Mouse (Mus musculus) testis, postnatal 14 days (tissue): Measurements from ENCODE around the gene Olfr1496.
"Not testable (repeated sequence)": the region's sequence is repeated elsewhere in the genome, so short reads cannot be mapped to it uniquely, and the experiment has no call there.

Experiments used
- DNase-seq: peaks from one replicate; pipeline ENCODE4 v3.0.0; 2021; ENCODE audit warnings: low spot score

The Olfr1496 gene

GRCm38 (mm10) chr19:13777578-13777977, at the start of gene Olfr1496:
Gene Olfr1496, plus strand, starts transcription at chr19:13777878.
- no peak for DNase-seq

GRCm38 (mm10) chr19:13739428-13739827, 38.2 kb upstream of the Olfr1496 start, which contains the start of gene Olfr1494:
Gene Olfr1494, plus strand, starts transcription at chr19:13739728.
- DNase-seq: no peak

- DNase-seq: no peak
Measured at GRCm38 (mm10) chr19:13749366-13749765, 28.3 kb upstream of the Olfr1496 start.

GRCm38 (mm10) chr19:13764306-13764705, 13.4 kb upstream of the Olfr1496 start, which contains the start of gene Olfr1495:
Gene Olfr1495, plus strand, starts transcription at chr19:13764606.
- DNase-seq: no peak

- no peak for DNase-seq
Measured at GRCm38 (mm10) chr19:13768565-13769276, 9.0 kb upstream of the Olfr1496 start.

- no peak for DNase-seq
Measured at GRCm38 (mm10) chr19:13798102-13798501, 20.4 kb downstream of the Olfr1496 start, which contains the start of gene Olfr1497. Gene Olfr1497, minus strand, starts transcription at chr19:13798202.

GRCm38 (mm10) chr19:13805486-13805885, 27.8 kb downstream of the Olfr1496 start:
- DNase-seq: not testable (repeated sequence)

- DNase-seq: no peak
Measured at GRCm38 (mm10) chr19:13812823-13813222, 35.1 kb downstream of the Olfr1496 start.

GRCm38 (mm10) chr19:13818827-13819226, 41.1 kb downstream of the Olfr1496 start:
- no peak for DNase-seq

GRCm38 (mm10) chr19:13819347-13819746, 41.7 kb downstream of the Olfr1496 start, which contains the start of gene Olfr1499:
Gene Olfr1499, minus strand, starts transcription at chr19:13819447.
- no peak for DNase-seq

GRCm38 (mm10) chr19:13820847-13821246, 43.2 kb downstream of the Olfr1496 start:
- DNase-seq: no peak

GRCm38 (mm10) chr19:13828447-13828846, 50.8 kb downstream of the Olfr1496 start:
- DNase-seq: no peak

- DNase-seq: no peak
Measured at GRCm38 (mm10) chr19:13830388-13830787, 52.7 kb downstream of the Olfr1496 start, which contains the start of gene Olfr1500. Gene Olfr1500, minus strand, starts transcription at chr19:13830488.
